Mouse (Mus musculus) adrenal gland, postnatal 0 days (tissue): ENCODE results near the gene Gm525. TPM values are rescaled to one million over a fixed set of nuclear protein-coding genes. Genes with fewer than 3 reads are reported as not detected.

ENCODE experiments used
- polyA plus RNA-seq: library from polyadenylated mRNA; unstranded; fragments of >200 nt; fragmentation: Nextera tagmentation; extraction: Ambion mirVana; gene quantifications from 2 replicates; pipeline ENCODE4 v1.2.1, GENCODE M21; 2015

The Gm525 gene
- 0.70 TPM in 1 of 2 replicates, not detected in the other for polyA plus RNA-seq

DNA sequence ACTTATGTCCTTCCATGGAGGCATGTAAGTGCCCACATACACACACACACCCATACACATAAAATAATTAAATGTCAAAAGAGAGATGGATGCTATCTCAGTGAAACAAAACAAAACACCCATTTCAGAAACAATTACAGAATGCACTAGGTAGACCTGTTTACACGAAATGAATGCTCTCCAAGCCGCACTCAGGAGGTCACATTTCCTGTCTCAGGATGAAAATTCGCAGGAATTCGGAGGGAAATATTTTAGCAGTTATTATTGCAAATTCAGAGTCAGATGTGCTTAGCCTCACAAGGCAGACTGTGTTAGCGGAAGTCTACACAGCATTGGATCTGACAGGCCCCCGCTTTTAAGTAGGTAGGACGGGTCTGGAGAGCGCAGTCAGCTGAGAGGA lies at the start of gene Gm525:
Gene Gm525 (plus strand): TSS at position 301 of the 400 bp plus-strand sequence.

GRCm38 (mm10) chr11:89066750-89067149 lies 6.9 kb upstream of the Gm525 start, which contains the start of gene Dgke:
Gene Dgke, minus strand, starts transcription at chr11:89066850.

Other genes starting within 250 kb of the Gm525 start
- gene Akap1, start 209.3 kb upstream of the Gm525 start, polyA plus RNA-seq, result 11.7 and 18.6 TPM in 2 replicates
- 117 and 188 TPM in 2 replicates for gene Scpep1, start 118.4 kb upstream of the Gm525 start, polyA plus RNA-seq
- 0.19 and 1.0 TPM in 2 replicates for gene Elobl, start 106.9 kb upstream of the Gm525 start, polyA plus RNA-seq
- gene Coil, start 103.6 kb upstream of the Gm525 start, polyA plus RNA-seq, result 9.1 and 11.0 TPM in 2 replicates
- 24.8 and 70.0 TPM in 2 replicates for gene Trim25, start 74.5 kb upstream of the Gm525 start, polyA plus RNA-seq
- 4.2 TPM in 2 replicates for gene Dgke, start 7.0 kb upstream of the Gm525 start, polyA plus RNA-seq
- 0.25 TPM in 1 of 2 replicates, not detected in the other for gene Nog, start 228.5 kb downstream of the Gm525 start, polyA plus RNA-seq